Mouse (Mus musculus): ENCODE data around the gene Slc27a2. TPM values are rescaled to one million over a fixed set of nuclear protein-coding genes. Genes with fewer than 3 reads are reported as not detected.
A peak's percentile ranks its signal among the peaks of the same experiment; 100 is the strongest.

Gene Slc27a2
- total and polyA plus RNA-seq, 3 experiments: not detected

DNA sequence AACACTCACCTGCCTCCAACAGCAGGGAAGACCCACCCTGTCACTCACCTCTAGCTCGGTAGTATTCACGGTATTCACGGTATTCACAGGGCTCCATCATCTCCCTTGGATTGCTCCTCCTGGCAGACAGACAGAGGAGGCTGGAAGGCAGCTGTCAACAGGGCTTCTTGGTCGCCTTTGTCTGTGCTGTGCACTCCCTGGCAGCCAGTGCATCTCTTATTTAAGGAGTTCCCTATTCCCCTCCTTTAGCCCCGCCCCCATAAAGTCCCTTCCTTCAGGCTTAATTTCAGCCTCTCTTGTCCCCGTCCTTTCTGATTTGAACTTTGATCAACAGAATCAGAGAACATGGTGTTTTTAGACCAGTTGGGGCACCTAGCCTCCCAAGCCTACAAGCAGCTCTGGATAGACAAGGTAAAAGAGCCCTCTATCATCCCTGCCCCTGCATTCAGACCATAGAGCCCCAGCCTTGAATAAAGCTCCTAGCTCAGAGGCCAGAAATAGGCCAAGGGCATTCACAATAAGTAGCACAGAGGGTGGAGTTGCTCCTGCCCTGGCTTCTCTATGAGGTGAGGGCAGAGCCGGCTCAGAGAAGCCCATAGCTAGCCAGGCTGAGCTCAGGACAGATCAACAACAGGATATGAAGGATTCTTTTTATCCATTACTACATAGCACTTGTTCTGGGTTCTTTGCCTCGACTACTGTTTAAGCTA is 66.4 kb downstream of the Slc27a2 start:
- peak overlapping the region; percentile 60 for H3K27ac ChIP-seq (ENCODE audit: control insufficient read depth, low read depth, low read length)
- peak; percentile 83 for DNase-seq (ENCODE audit: low read depth, low spot score)

DNA sequence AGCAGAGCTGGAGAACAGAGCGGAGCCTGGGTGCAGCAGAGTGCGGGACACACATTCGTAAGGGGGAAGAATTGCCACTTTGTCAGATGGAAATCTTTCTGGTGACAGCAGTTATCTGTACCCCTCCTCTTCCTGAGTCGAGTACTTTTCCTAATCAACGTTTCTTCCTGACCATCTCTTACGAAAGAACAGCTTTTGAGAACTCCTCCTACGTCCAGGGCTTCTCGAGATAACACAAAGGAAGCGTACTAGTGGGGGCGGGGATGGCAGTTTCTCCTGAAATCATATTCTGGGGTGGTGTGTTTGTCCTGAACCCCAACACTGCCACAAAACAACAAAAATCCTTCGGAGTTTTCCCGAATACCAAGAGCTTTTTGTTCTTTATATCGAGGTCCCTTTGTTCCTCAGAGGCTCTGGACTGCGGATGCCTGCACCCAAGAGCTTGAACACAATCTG is 67.1 kb downstream of the Slc27a2 start, which contains the start of gene Hdc:
Gene Hdc, minus strand, starts transcription at position 51 of the 456 bp plus-strand sequence.
- Histone ChIP-seq H3K9ac (ENCODE audit: control insufficient read depth, low read depth, low read length, poor library complexity, severe bottlenecking) (peak within 1 kb of the TSS; percentile 38), H3K27ac (ENCODE audit: control insufficient read depth, low read depth, low read length) (peak within 1 kb of the TSS; percentile 60), H3K27me3 (ENCODE audit: control insufficient read depth in 1 of 2, insufficient read depth in 2 of 2, low read length in 2 of 2) (no peaks in the 10 kb centered on the region), H3K4me1 (ENCODE audit: control insufficient read depth in 1 of 2, insufficient read depth in 2 of 2, low read length in 2 of 2) (peaks cover 2 to 34% of the 10 kb centered on the region in 2 experiments), H3K36me3 (ENCODE audit: control insufficient read depth in 1 of 2, insufficient read depth in 2 of 2, low read length in 2 of 2) (peaks cover 0 to 24% of the 10 kb centered on the region in 2 experiments; a peak in 2 of 4 replicates), H3K79me2 (ENCODE audit: control insufficient read depth, insufficient read depth, low read length, poor library complexity) (no peaks in the 10 kb centered on the region), H3K4me3 (ENCODE audit: control insufficient read depth in 1 of 2, insufficient read depth in 1 of 2, low read depth in 2 of 2, low read length in 2 of 2) (peak within 1 kb of the TSS; percentile 42 to 46), H3K9me3 (replicated peaks; ENCODE audit: insufficient read depth, low read length) (no peaks in the 10 kb centered on the region)
- peak; percentile 50 for DNase-seq (ENCODE audit: low read depth, low spot score)
- TF ChIP-seq SMC3 (IDR thresholded peaks at IDR 0.05; ENCODE audit: low read depth, low read length) (no peak), CTCF (IDR thresholded peaks at IDR 0.05 in 2 of 3, conservative IDR thresholded peaks at IDR 0.05 in 1 of 3; ENCODE audit: control insufficient read depth in 1 of 3, insufficient read depth in 1 of 3, low read depth in 2 of 3, low read length in 3 of 3, poor library complexity in 1 of 3, severe bottlenecking in 1 of 3) (no peak), ELF1 (IDR thresholded peaks at IDR 0.05; ENCODE audit: low read depth, low read length) (peak; percentile 30; the same call in 1 of the 2 replicates), USF2 (IDR thresholded peaks at IDR 0.05; ENCODE audit: borderline replicate concordance in 1 of 2, insufficient read depth in 1 of 2, low read depth in 1 of 2, low read length in 2 of 2) (no peak), GABPA (IDR thresholded peaks at IDR 0.05; ENCODE audit: low read depth, low read length) (no peak), GATA1 (IDR thresholded peaks at IDR 0.05; ENCODE audit: low read depth, low read length) (peak; percentile 76), ZMIZ1 (IDR thresholded peaks at IDR 0.05; ENCODE audit: low read depth, low read length) (no peak), MEF2A (IDR thresholded peaks at IDR 0.05; ENCODE audit: extremely low read depth, insufficient replicate concordance, low read depth, low read length, poor library complexity, severe bottlenecking) (no peak), POLR2AphosphoS5 (IDR thresholded peaks at IDR 0.05; ENCODE audit: borderline replicate concordance, low read depth, low read length) (no peak), CHD1 (IDR thresholded peaks at IDR 0.05; ENCODE audit: low read depth, low read length) (no peak), CHD2 (IDR thresholded peaks at IDR 0.05; ENCODE audit: low read length) (peak; percentile 67), POLR2AphosphoS2 (IDR thresholded peaks at IDR 0.05; ENCODE audit: low read length) (no peak), ZC3H11A (IDR thresholded peaks at IDR 0.05; ENCODE audit: low read depth, low read length) (no peak), RCOR1 (IDR thresholded peaks at IDR 0.05; ENCODE audit: low read depth, low read length) (peak; percentile 81), TBP (IDR thresholded peaks at IDR 0.05; ENCODE audit: low read depth, low read length) (no peak), UBTF (IDR thresholded peaks at IDR 0.05; ENCODE audit: borderline replicate concordance, insufficient read depth, low read depth, low read length) (no peak), USF1 (IDR thresholded peaks at IDR 0.05; ENCODE audit: low read depth, low read length) (no peak), EP300 (IDR thresholded peaks at IDR 0.05; ENCODE audit: low read depth in 1 of 2, low read length in 2 of 2) (peak; percentile 73 to 84), TCF12 (IDR thresholded peaks at IDR 0.05; ENCODE audit: low read depth, low read length) (peak; percentile 66), MXI1 (IDR thresholded peaks at IDR 0.05; ENCODE audit: low read depth, low read length) (no peak), ETS1 (IDR thresholded peaks at IDR 0.05; ENCODE audit: low read depth, low read length) (peak; percentile 63), MYB (IDR thresholded peaks at IDR 0.05; ENCODE audit: low read depth, low read length) (0 out of 2 replicates have a peak, but pooled peaks have one; percentile 35), HCFC1 (IDR thresholded peaks at IDR 0.05; ENCODE audit: low read depth, low read length) (0 out of 2 replicates have a peak, but pooled peaks have one; percentile 10), RAD21 (IDR thresholded peaks at IDR 0.05; ENCODE audit: low read depth, low read length) (no peak), ZNF384 (IDR thresholded peaks at IDR 0.05; ENCODE audit: low read depth, low read length) (no peak), E2F4 (IDR thresholded peaks at IDR 0.05; ENCODE audit: borderline replicate concordance, low read depth, low read length) (no peak), MAX (IDR thresholded peaks at IDR 0.05; ENCODE audit: low read length) (no peak), NELFE (IDR thresholded peaks at IDR 0.05; ENCODE audit: low read depth, low read length) (no peak), NRF1 (IDR thresholded peaks at IDR 0.05; ENCODE audit: insufficient read depth, low read depth, low read length, poor library complexity, severe bottlenecking) (no peak)

More for the DNA sequence above, 66.4 kb downstream of the Slc27a2 start:
- H3K9ac ChIP-seq (ENCODE audit: control insufficient read depth, low read depth, low read length, poor library complexity, severe bottlenecking): peak overlapping the region; percentile 38
- peaks cover 0 to 24% of the 10 kb centered on the region in 2 experiments; a peak in 2 of 4 replicates for H3K36me3 ChIP-seq (ENCODE audit: control insufficient read depth in 1 of 2, insufficient read depth in 2 of 2, low read length in 2 of 2)
- H3K4me1 ChIP-seq (ENCODE audit: control insufficient read depth in 1 of 2, insufficient read depth in 2 of 2, low read length in 2 of 2): peaks cover 2 to 34% of the 10 kb centered on the region in 2 experiments
- H3K79me2 ChIP-seq (ENCODE audit: control insufficient read depth, insufficient read depth, low read length, poor library complexity): no peaks in the 10 kb centered on the region
- 0 out of 2 replicates have a peak, but pooled peaks have one; percentile 16 for TF ChIP-seq SIN3A (IDR thresholded peaks at IDR 0.05; ENCODE audit: low read length)
- TF ChIP-seq ZC3H11A (IDR thresholded peaks at IDR 0.05; ENCODE audit: low read depth, low read length): no peak
- peak overlapping the region; percentile 42 to 46 for H3K4me3 ChIP-seq (ENCODE audit: control insufficient read depth in 1 of 2, insufficient read depth in 1 of 2, low read depth in 2 of 2, low read length in 2 of 2)
- no peaks in the 10 kb centered on the region for H3K9me3 ChIP-seq (replicated peaks; ENCODE audit: insufficient read depth, low read length)
- no peaks in the 10 kb centered on the region for H3K27me3 ChIP-seq (ENCODE audit: control insufficient read depth in 1 of 2, insufficient read depth in 2 of 2, low read length in 2 of 2)
